21 mouse cellular contexts compared by ENCODE assay signal in genomic region chr4:55216175-55216545, GRCm38 (mm10).
DNase-seq lines count a peak whose midpoint lies in the region; ATAC-seq and TF ChIP-seq lines count a peak whose summit lies in the region.
"Had no signal": no experiment of that assay in that cellular context is flagged by ENCODE, and none has a peak within 500 bp of the region (broad histone marks: within the 10 kb centered on the region; RNA-seq: fewer than 3 reads in every experiment).

No protein-coding gene starts in this region.

- ATAC-seq in lung, embryonic 14.5 days (ENCODE audit: insufficient read depth), result no peak; the same call in 1 of the 2 replicates
- no peak for ATAC-seq in neural tube, embryonic 13.5 days (ENCODE audit: low read depth)
- ATAC-seq: forebrain, embryonic 15.5 days had no signal

- H3K4me3 ChIP-seq in gastrocnemius, adult 2 months, result no peak overlapping the region
- no peak overlapping the region for H3K4me3 ChIP-seq in lung, embryonic 14.5 days (ENCODE audit: low read depth, low read length)
- no peak overlapping the region for H3K4me3 ChIP-seq in neural tube, embryonic 13.5 days
- H3K4me3 ChIP-seq: forebrain, embryonic 15.5 days; kidney, embryonic 15.5 days; limb, embryonic 12.5 days; myocyte had no signal

- H3K4me2 ChIP-seq in lung, embryonic 14.5 days, result no peak overlapping the region
- H3K4me2 ChIP-seq in neural tube, embryonic 13.5 days, result no peak overlapping the region
- H3K4me2 ChIP-seq: forebrain, embryonic 15.5 days; kidney, embryonic 15.5 days; limb, embryonic 12.5 days; liver, embryonic 11.5 days had no signal

- 27% methylated on average over 6 of the region's 6 CpGs for WGBS in lung, embryonic 14.5 days
- 79% methylated on average over 6 of the region's 6 CpGs for WGBS in neural tube, embryonic 13.5 days

- no peaks in the 10 kb centered on the region for H3K9me3 ChIP-seq in lung, embryonic 14.5 days (ENCODE audit: low read depth, low read length)
- no peaks in the 10 kb centered on the region for H3K9me3 ChIP-seq in neural tube, embryonic 13.5 days
- H3K9me3 ChIP-seq: forebrain, embryonic 15.5 days; kidney, embryonic 15.5 days; limb, embryonic 12.5 days had no signal

- H3K27ac ChIP-seq in gastrocnemius, adult 2 months, result 0 out of 2 replicates have a peak overlapping the region, but pooled peaks have one; percentile 28
- no peak overlapping the region for H3K27ac ChIP-seq in lung, embryonic 14.5 days (ENCODE audit: low read depth)
- peak overlapping the region; percentile 57 for H3K27ac ChIP-seq in neural tube, embryonic 13.5 days (replicated peaks)
- H3K27ac ChIP-seq: forebrain, embryonic 15.5 days; kidney, embryonic 15.5 days; limb, embryonic 12.5 days had no signal

- H3K4me1 ChIP-seq in lung, embryonic 14.5 days (ENCODE audit: insufficient read depth), result peaks cover 8% of the 10 kb centered on the region; the same call in 1 of the 2 replicates
- 0 out of 2 replicates have a peak, but pooled peaks cover 13% of the 10 kb centered on the region for H3K4me1 ChIP-seq in neural tube, embryonic 13.5 days (replicated peaks)
- H3K4me1 ChIP-seq: kidney, embryonic 15.5 days; limb, embryonic 12.5 days had no signal

- DNase-seq in gastrocnemius, adult 2 months, result no peak
- DNase-seq in gastrocnemius, postnatal 36 days, result no peak
- peak; percentile 27 for DNase-seq in lung, embryonic 14.5 days
- no peak for DNase-seq in lung, postnatal 14 days
- no peak for DNase-seq in neural tube, embryonic 10.5 days (ENCODE audit: extremely low spot score, low spot score)
- peak; percentile 75 for DNase-seq in retina, postnatal 1 day
- no peak for DNase-seq in spleen, adult 12 weeks (ENCODE audit: low spot score)
- DNase-seq: adrenal gland, postnatal 25 days; cerebellum, adult 8-10 months; gastrocnemius, postnatal 25 days; kidney, adult 11 months; kidney, postnatal 36 days; layer of hippocampus, postnatal 36 days; lung, adult 18-20 months; lung, postnatal 4 days had no signal

- intact Hi-C loops in gastrocnemius, adult 2 months (cut with DNase I), result no loop called here
- intact Hi-C loops in gastrocnemius, postnatal 36 days (cut with DNase I), result no loop called here

- H3K36me3 ChIP-seq in lung, embryonic 14.5 days (ENCODE audit: insufficient read depth), result no peaks in the 10 kb centered on the region
- no peaks in the 10 kb centered on the region for H3K36me3 ChIP-seq in neural tube, embryonic 13.5 days
- H3K36me3 ChIP-seq: forebrain, embryonic 15.5 days; kidney, embryonic 15.5 days; limb, embryonic 12.5 days had no signal

- no peaks in the 10 kb centered on the region for H3K27me3 ChIP-seq in lung, embryonic 14.5 days (ENCODE audit: insufficient read depth, low read length)
- no peaks in the 10 kb centered on the region for H3K27me3 ChIP-seq in neural tube, embryonic 13.5 days
- H3K27me3 ChIP-seq: forebrain, embryonic 15.5 days; kidney, embryonic 15.5 days; limb, embryonic 12.5 days had no signal

- H3K9ac ChIP-seq in lung, embryonic 14.5 days, result no peak overlapping the region
- no peak overlapping the region for H3K9ac ChIP-seq in neural tube, embryonic 13.5 days
- H3K9ac ChIP-seq: forebrain, embryonic 15.5 days; kidney, embryonic 15.5 days; limb, embryonic 12.5 days had no signal

- no peak for TF ChIP-seq CTCF in gastrocnemius, adult 2 months (IDR thresholded peaks at IDR 0.05)
- TF ChIP-seq CTCF in lung, embryonic 14.5 days (IDR thresholded peaks at IDR 0.05; ENCODE audit: low read depth), result no peak

Comparison
In these comparisons a context has a peak if more than half of its experiments do, and no peak if none do; other contexts are left out.
1. DNase-seq: peak in lung, embryonic 14.5 days (single experiment) and retina, postnatal 1 day (single experiment); none in gastrocnemius, adult 2 months (single experiment), gastrocnemius, postnatal 36 days (0 of 2), lung, postnatal 14 days (single experiment), neural tube, embryonic 10.5 days (single experiment) and spleen, adult 12 weeks (single experiment).